Mouse (Mus musculus) telencephalon, adult 2 months (tissue): ENCODE data around the gene Ube2n.

Source experiments
- DNase-seq: peaks from one replicate; pipeline ENCODE4 v3.0.0-alpha.2; 2011; ENCODE audit warnings: low read depth, low spot score

Gene Ube2n

DNA sequence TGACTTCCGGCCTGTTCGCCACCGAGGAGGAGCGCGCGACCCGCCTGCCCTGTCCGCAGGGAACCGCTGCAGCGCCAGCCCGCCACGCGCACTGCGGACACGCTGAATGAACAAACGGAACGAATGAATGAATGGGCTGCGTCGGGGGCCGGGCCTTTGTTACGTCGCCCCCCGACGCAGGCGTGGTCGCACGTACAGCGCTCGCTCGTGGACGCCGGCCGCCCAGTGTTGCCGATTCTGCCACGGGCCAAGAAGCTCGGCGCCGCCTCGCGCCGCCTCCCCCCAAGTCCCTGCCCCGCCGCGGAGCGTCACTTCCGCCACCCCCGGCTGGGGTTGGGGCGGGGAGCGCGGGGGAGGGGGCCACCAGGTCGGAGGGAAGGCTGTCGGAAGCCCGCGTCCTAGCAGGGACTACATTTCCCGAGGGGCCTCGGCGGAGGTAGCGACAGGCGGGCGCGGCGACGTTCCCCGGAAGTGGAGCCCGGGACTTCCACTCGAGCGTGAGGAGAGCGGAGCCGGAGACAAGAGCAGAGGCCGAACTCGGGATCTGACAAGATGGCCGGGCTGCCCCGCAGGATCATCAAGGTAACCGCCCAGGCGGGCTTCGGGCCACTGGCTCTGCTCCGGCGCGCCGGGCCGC, at the start of gene Ube2n:
Gene Ube2n (plus strand): TSS at position 490 of the 637 bp plus-strand sequence.
- DNase-seq: peak; percentile 98

DNA sequence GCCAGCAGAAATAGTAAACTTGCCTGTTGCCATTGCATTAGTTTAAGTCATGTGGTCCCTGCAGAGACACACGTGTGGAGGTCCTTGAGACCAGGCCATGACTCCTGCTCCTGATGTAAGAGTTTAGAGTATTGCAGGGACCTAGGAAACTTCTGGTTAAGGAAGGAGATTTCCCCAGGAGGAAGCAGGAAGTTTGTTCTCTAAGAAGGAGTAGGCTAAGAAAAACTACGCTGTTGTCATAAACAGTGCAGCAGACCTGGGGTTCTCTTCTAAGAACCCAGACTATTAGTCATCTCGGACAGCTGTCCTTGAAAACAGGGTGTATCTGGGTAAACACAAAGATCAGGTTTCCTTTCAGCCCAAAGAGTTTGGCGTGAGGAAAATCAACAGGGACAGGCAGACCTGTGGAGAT, 49.5 kb upstream of the Ube2n start:
- DNase-seq: no peak

DNA sequence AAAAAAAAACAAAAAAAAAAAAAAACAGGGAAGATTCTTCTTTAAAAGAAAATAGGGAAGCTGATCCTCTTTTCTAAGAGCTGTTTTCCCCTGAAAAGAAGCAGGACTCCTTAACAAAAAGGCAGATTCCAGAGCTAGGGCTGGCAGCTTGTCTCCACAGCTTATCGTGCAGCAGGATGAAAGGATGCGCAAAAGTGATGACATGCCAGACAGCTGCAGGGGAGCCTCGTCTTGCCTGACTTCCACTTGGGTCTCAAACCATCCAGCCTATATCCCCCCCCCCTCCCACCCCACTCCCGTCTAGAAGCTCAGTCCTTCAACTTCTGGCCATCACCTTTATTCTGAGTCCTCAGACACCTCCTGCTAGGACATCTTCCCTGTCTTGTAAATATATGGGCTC, 46.1 kb upstream of the Ube2n start:
- DNase-seq: no peak

- DNase-seq: no peak
Measured at GRCm38 (mm10) chr10:95471186-95471585, 43.8 kb upstream of the Ube2n start.

- peak; percentile 74 for DNase-seq
Measured at GRCm38 (mm10) chr10:95471889-95472547, 42.9 kb upstream of the Ube2n start.

DNA sequence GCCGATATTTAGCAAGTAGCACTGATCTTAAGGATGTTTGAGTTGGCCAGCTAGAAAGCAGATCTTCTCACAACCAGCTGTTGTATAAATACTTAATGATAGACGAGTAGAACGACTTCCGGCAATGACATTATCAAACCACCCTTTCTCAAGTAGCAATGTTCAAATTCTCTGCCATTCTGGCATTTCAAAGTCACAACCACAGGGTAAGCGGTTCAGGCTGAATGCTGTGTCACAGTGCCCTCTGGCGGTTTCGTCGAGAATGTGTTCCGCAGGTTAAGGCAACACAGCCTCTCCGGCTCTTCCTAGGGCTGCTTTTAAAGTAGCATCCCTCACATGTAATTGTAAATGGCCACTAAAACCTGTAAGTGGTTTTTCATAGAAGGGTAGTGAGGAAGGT, 39.0 kb upstream of the Ube2n start:
- peak; percentile 52 for DNase-seq

DNA sequence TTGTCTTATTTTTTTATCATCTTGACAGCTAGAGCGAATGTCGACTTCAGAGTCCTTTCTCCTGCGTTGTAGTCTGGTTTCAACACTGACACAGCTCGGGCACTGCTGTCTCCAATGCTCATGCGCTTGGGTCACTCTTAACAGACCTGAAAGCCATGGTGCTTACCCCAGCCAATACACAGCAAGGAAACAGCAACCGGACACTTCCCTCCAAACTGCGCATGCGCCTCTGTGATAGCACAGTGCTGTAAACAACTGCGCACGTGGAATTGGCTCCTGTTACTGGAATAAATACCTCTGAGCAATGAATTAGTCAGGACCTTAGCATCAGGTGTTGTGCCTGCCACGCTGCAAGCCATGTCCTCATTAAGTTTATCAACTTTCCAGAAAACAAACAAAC, 37.4 kb upstream of the Ube2n start:
- DNase-seq: no peak

- DNase-seq: no peak
Measured at GRCm38 (mm10) chr10:95489653-95490052, 25.3 kb upstream of the Ube2n start.

- no peak for DNase-seq
Measured at GRCm38 (mm10) chr10:95494268-95494667, 20.7 kb upstream of the Ube2n start.

DNA sequence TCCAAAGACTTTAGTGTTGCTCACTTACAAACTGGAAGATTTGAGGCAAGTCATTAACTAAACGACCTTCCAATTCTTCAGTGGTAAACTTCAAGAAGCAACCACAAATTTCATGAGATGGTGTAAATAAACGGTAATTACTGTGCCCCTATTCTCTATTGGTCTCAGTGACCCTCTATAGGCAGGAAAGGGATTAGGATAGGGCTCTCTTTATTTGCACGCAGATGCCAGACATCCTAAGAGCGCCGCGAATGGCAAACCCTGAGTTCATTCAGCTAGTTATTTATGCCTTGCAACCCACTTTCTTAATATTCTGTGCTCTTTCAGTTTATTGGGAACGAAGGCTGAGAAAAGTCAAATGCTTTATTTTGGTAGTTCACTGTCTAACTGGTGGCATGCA, 13.9 kb upstream of the Ube2n start:
- no peak for DNase-seq

DNA sequence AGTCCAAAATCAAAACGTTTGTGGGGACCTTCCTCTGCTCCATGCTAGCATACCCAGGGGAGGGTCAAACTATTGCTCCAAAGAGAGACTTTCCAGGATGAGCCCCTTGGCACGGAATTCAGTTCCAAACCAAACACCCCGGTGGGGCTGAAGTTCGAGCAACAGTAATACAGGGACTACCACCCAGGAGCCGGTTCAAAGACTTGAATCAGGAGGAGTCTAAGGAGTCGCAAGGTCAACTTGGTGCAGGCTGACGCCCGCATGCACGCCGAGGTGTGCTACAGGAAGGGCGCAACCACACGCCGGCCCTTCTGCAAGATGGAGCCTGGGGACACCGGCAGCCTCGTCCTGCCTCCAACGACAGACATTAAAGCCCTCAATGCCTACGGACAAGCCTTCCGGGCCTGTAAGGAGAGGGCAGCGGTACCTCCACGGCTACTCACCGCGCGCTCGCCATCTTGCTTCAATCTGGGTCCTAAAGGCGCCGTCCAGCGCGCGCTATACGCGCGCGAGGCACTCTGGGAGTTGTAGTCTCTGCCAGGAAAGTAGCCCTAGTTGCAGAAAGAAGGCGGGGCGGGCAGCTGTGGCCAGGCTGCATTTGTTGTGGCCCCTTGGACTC, 13.4 kb upstream of the Ube2n start, which contains the start of gene Mrpl42:
Gene Mrpl42 (minus strand): TSS at position 478 of the 619 bp plus-strand sequence.
- DNase-seq: peak; percentile 86

GRCm38 (mm10) chr10:95503443-95504235, 11.3 kb upstream of the Ube2n start:
- no peak for DNase-seq

GRCm38 (mm10) chr10:95504341-95504740, 10.6 kb upstream of the Ube2n start:
- DNase-seq: no peak

GRCm38 (mm10) chr10:95508126-95508525, 6.8 kb upstream of the Ube2n start:
- no peak for DNase-seq

- no peak for DNase-seq
Measured at GRCm38 (mm10) chr10:95508793-95509192, 6.2 kb upstream of the Ube2n start.

DNA sequence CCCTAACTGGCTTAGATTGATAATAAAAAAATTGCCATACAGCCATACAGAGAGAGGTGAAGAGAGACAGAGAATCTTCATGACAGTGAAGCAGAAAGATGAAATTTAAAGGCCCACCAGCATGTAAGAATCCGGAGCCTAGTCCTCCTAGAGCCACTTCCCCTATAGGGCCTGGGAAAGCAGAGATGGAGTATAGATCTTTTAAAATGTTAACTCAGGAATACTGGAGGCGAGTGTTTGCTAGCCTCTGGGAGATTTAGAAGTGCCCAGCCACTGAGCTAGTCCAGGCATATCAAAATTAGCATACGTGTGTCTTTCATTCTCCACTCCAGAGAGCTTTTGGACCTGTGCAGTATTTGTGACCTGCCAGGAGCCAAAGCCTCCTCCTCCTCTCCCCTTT, 5.7 kb upstream of the Ube2n start:
- no peak for DNase-seq

DNA sequence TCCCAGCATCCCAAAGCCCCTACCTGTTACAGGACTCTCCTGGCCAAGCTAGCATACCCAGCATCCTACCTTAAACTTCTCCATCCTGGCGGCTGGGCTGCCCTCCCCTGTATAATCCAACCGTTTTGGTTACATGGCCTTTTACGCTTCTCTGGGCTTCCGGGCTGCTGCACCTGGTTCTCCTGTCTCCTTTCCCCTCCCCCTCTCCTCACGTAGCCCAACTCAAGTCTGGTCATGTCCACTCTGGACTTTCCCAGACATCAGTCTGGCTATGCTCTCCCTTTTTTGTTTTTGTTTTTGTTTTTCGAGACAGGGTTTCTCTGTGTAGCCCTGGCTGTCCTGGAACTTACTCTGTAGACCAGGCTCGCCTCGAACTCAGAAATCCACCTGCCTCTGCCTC, 2.3 kb upstream of the Ube2n start:
- DNase-seq: no peak

GRCm38 (mm10) chr10:95513768-95514556, 983 bp upstream of the Ube2n start:
- DNase-seq: no peak

DNA sequence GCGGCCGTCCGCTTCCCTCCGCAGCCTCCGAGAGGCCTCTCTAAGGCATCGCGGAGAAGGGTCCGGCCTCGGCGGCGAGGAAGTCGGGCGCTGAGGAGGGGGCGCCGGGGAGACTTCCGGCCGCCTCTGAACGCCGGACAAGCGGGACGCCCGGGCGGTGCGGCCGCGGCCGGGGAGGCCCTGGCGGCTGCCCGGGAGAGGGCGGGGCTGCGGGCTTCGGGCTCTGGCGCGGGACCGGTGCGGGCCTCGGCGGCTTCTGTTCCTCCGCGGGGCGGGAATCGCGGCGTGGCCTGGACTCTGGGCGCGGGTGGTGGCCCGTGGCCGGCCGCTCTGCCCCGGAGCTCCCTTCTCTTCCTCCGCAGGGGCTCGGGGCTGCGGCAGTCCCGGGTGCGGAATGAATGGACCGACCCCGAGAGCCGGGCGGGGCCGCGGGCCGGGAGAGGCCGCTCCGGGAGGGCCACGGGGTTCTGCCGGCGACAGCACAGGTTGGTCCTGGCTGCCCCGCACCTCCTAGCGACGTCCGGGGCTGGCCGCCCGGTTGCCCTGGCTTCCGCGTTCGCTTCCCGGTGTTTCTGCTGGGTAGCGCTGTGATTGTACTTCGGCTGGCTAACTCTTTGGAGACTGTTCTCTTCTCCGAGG, 467 bp downstream of the Ube2n start:
- no peak for DNase-seq

- DNase-seq: no peak
Measured at GRCm38 (mm10) chr10:95517656-95518055, 2.7 kb downstream of the Ube2n start.
